Mouse (Mus musculus) bone marrow macrophage, adult 2 months (primary cell): Measurements from ENCODE around the gene Thada. TPM values are rescaled to one million over a fixed set of nuclear protein-coding genes. Genes with fewer than 3 reads are reported as not detected.

ENCODE experiments used
- H3K27ac ChIP-seq: 2 replicates; pipeline ENCODE4 v1.5.1; 2012; ENCODE audit warnings: low read depth, low read length; ENCODE audit not compliant: insufficient read depth
- H3K4me1 ChIP-seq: 2 replicates; pipeline ENCODE4 v1.6.1; 2012; ENCODE audit warnings: low read length; ENCODE audit not compliant: control insufficient read depth, insufficient read depth
- H3K4me3 ChIP-seq: 2 replicates; pipeline ENCODE4 v1.5.1; 2012; ENCODE audit warnings: mild to moderate bottlenecking, low read length, moderate library complexity; ENCODE audit not compliant: insufficient read depth
- CTCF ChIP-seq: IDR thresholded peaks from 2 replicates; pipeline ENCODE4 v1.5.1; 2012; ENCODE audit warnings: low read depth, mild to moderate bottlenecking, low read length, moderate library complexity
- POLR2A ChIP-seq: IDR thresholded peaks from 2 replicates; pipeline ENCODE4 v1.6.1; 2012; ENCODE audit warnings: mild to moderate bottlenecking, low read depth, low read length, borderline replicate concordance
- polyA plus RNA-seq: library from polyadenylated mRNA; stranded (reverse); fragments of >200 nt; gene quantifications from 2 replicates; pipeline ENCODE4 v1.2.4, GENCODE M21; 2012; ENCODE audit not compliant: missing spikeins, insufficient read depth, insufficient read length

Gene Thada
- polyA plus RNA-seq, 1 experiment: 6.6 TPM

DNA sequence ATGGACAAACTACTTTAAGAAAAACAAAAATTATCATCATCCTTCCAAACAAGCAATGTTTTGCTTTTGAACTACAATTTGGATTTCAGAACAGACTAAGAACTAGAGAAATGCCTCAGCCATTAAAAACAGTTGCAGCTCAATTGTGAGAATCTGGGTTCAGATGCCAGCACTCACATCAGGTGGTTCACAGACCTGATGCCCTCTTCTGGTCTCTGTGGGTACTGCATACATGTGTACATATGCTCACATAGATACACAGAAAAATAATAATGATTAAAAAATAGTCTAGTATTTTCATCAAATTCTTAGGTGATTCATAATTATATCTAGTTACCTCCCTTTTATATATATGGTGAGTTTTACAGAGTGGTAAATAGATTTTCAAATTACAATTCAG is 81.3 kb downstream of the Thada start:
- no peak for TF ChIP-seq POLR2A
- no peak for TF ChIP-seq CTCF

GRCm38 (mm10) chr17:84380340-84380739 is 85.7 kb downstream of the Thada start:
- H3K4me1 ChIP-seq: peaks cover 29% of the 10 kb centered on the region
- no peak overlapping the region for H3K27ac ChIP-seq
- H3K4me3 ChIP-seq: no peak overlapping the region
- TF ChIP-seq POLR2A (no peak), CTCF (no peak)

More for the DNA sequence above, 81.3 kb downstream of the Thada start:
- H3K4me3 ChIP-seq: no peak overlapping the region
- no peak overlapping the region for H3K27ac ChIP-seq
- H3K4me1 ChIP-seq: peaks cover 21% of the 10 kb centered on the region

DNA sequence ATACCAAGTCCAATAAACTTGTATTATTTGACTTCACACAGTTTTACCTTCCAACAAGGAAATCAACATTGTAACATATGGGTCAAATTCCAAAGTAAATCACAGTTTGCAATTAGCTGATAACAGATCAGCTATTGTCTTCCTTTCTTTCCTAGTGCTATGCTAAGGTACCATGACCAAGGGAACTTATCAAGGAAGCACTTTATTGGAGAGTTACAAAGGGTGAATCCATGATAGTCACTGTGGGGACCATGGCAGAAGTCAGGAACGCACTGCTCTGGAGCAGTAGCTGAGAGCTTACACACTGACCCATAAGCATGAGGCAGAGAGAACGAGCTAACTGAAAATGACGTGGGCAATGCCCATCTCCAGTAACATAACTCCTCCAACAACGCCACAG is 89.1 kb downstream of the Thada start:
- TF ChIP-seq POLR2A (no peak), CTCF (no peak)
- H3K27ac ChIP-seq: no peak overlapping the region
- H3K4me3 ChIP-seq: no peak overlapping the region
- H3K4me1 ChIP-seq: peaks cover 13% of the 10 kb centered on the region

GRCm38 (mm10) chr17:84372411-84373045 is 93.5 kb downstream of the Thada start:
- Histone ChIP-seq H3K4me1 (peaks cover 10% of the 10 kb centered on the region), H3K27ac (no peak overlapping the region), H3K4me3 (no peak overlapping the region)
- TF ChIP-seq POLR2A (no peak), CTCF (no peak)

DNA sequence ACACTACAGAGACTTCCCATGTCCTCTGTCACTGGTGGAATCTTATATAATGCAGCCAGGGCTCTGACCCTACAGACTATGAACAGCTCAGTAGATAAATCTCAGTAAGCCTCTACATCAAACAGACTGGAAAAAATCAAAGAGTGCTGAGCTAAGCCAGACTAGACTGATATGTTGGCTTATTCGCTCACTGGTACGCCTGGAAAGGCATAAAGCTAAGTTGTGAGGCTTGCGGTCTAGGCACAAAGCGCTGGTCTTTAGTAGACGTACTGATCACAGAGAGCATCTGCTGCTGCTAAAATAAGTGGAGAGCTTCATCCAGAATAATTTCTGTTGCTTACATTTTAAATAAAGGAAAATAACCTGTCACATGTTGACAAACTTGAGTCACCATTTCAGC is 95.6 kb downstream of the Thada start:
- Histone ChIP-seq H3K27ac (no peak overlapping the region), H3K4me1 (peaks cover 8% of the 10 kb centered on the region), H3K4me3 (no peak overlapping the region)
- no peak for TF ChIP-seq POLR2A
- TF ChIP-seq CTCF: no peak

DNA sequence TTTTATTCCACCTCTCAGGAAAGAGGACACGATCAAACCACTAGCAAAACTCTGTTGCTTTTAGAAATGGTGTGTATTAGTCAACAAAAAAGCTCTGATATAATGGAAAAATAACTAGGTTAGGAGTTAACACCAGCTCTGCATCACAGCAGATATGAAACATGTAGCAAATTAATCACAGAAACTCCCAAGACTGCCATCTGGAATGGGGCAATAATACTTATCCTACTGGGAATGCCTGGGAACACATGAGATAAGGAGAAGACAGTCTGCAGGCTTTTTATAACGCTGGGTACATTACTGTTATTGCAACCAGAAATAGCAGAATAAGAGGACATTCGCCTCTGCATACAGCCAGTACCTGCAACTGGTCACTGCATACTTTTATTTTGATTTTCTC is 96.2 kb downstream of the Thada start:
- TF ChIP-seq POLR2A (no peak), CTCF (no peak)
- Histone ChIP-seq H3K4me3 (no peak overlapping the region), H3K4me1 (peaks cover 10% of the 10 kb centered on the region), H3K27ac (no peak overlapping the region)

GRCm38 (mm10) chr17:84368213-84369014 is 97.6 kb downstream of the Thada start:
- H3K4me3 ChIP-seq: no peak overlapping the region
- H3K27ac ChIP-seq: no peak overlapping the region
- H3K4me1 ChIP-seq: peaks cover 13% of the 10 kb centered on the region
- TF ChIP-seq POLR2A: no peak
- TF ChIP-seq CTCF: no peak

DNA sequence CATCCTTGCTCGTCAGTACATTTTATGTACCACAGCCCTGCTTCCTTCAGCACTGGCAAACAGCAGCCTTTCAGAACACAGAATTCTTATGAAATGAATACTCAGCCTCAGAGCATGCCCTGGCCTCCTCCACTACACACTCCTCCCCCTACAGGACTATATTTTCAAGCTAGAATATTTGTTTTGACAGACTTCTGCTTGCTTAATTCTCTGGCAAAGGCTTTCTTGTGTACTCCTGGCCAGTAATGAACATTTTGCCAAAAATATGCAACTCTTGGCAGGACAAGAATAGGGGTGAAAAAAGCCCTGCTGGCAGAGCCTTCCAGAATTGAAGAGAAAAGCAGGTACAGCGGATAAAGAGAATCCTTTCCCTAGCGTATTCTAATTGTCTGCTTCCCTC is 98.3 kb downstream of the Thada start:
- no peak for TF ChIP-seq CTCF
- TF ChIP-seq POLR2A: no peak
- no peak overlapping the region for H3K27ac ChIP-seq
- H3K4me3 ChIP-seq: no peak overlapping the region
- H3K4me1 ChIP-seq: peaks cover 13% of the 10 kb centered on the region

DNA sequence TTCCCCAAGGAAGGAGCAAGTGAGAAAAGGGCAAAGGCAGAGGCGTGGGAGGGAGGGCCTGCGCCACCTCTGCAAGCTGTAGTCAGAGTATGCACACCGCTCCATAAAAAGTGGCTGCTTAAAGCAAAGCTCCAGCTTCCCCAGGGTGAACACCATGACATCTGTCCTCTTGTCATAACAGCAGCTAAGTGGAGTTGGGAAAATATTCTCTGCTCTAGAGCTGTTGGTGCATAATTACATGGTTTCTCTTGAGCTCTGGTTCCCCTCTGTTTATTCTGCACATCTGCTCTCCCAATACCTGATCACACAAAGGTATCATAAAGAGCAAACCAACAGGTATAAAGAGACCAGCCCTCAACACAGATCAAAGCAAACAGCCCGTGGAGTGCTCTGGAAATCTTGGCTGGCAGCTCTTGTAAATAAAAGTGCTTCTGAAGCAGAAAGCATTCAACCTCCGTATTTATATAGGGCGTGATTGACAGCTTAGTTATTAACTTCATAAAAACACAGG is 100.2 kb downstream of the Thada start:
- Histone ChIP-seq H3K4me3 (no peak overlapping the region), H3K4me1 (peaks cover 13% of the 10 kb centered on the region), H3K27ac (no peak overlapping the region)
- TF ChIP-seq POLR2A (no peak), CTCF (no peak)
